Mouse (Mus musculus) embryonic fibroblast, embryonic 13.5 days (primary cell): ENCODE measurements around the gene Dscam. TPM values are rescaled to one million over a fixed set of nuclear protein-coding genes. Genes with fewer than 3 reads are reported as not detected.

ENCODE experiments used
- H3K27ac ChIP-seq: 2 replicates; pipeline ENCODE4 v1.5.1; 2012; ENCODE audit warnings: low read length, control low read depth, inconsistent platforms; ENCODE audit not compliant: insufficient read depth
- H3K4me1 ChIP-seq: 2 replicates; pipeline ENCODE4 v1.6.1; 2011; ENCODE audit warnings: low read length; ENCODE audit not compliant: control insufficient read depth, insufficient read depth
- H3K4me3 ChIP-seq: 2 replicates; pipeline ENCODE4 v1.5.1; 2011; ENCODE audit warnings: mild to moderate bottlenecking, control low read depth, low read length; ENCODE audit not compliant: insufficient read depth
- CTCF ChIP-seq: IDR thresholded peaks from 2 replicates; pipeline ENCODE4 v1.5.1; 2011; ENCODE audit warnings: mild to moderate bottlenecking, control low read depth, low read length, moderate library complexity, borderline replicate concordance; ENCODE audit not compliant: insufficient read depth
- POLR2A ChIP-seq: IDR thresholded peaks from 2 replicates; pipeline ENCODE4 v1.6.1; 2011; ENCODE audit warnings: low read depth, mild to moderate bottlenecking, control low read depth, low read length, moderate library complexity
- polyA plus RNA-seq: library from polyadenylated mRNA; stranded (reverse); fragments of >200 nt; gene quantifications from 2 replicates; pipeline ENCODE4 v1.2.4, GENCODE M21; 2011; ENCODE audit warnings: low read depth; ENCODE audit not compliant: missing spikeins, insufficient read length

Gene Dscam
- polyA plus RNA-seq = 0.07 and 0.19 TPM in 2 replicates

- TF ChIP-seq POLR2A = no peak
- TF ChIP-seq CTCF = no peak
- H3K4me3 ChIP-seq = peak within 1 kb of the TSS; percentile 13; the same call in 1 of the 2 replicates
- no peaks in the 10 kb centered on the region for H3K4me1 ChIP-seq
- H3K27ac ChIP-seq = no peak within 1 kb of the TSS
These were observed at the start of gene Dscam for GRCm38 (mm10) chr16:97170513-97171081. TSS of gene Dscam (minus strand) at chr16:97170752.

GRCm38 (mm10) chr16:97219381-97219780, 48.8 kb upstream of the Dscam start:
- no peak for TF ChIP-seq CTCF
- no peak for TF ChIP-seq POLR2A
- Histone ChIP-seq H3K4me1 (no peaks in the 10 kb centered on the region), H3K27ac (no peak overlapping the region), H3K4me3 (no peak overlapping the region)

- Histone ChIP-seq H3K4me1 (peaks cover 8% of the 10 kb centered on the region; the same call in 1 of the 2 replicates), H3K27ac (no peak overlapping the region), H3K4me3 (no peak overlapping the region)
- TF ChIP-seq CTCF (no peak), POLR2A (no peak)
These were observed 39.4 kb upstream of the Dscam start for GRCm38 (mm10) chr16:97209997-97210396.

GRCm38 (mm10) chr16:97208276-97208675, 37.7 kb upstream of the Dscam start:
- no peak overlapping the region for H3K27ac ChIP-seq
- peaks cover 8% of the 10 kb centered on the region; the same call in 1 of the 2 replicates for H3K4me1 ChIP-seq
- TF ChIP-seq CTCF (no peak), POLR2A (no peak)
- no peak overlapping the region for H3K4me3 ChIP-seq

GRCm38 (mm10) chr16:97204090-97204489, 33.5 kb upstream of the Dscam start:
- Histone ChIP-seq H3K4me3 (no peak overlapping the region), H3K27ac (no peak overlapping the region), H3K4me1 (no peaks in the 10 kb centered on the region)
- no peak for TF ChIP-seq POLR2A
- TF ChIP-seq CTCF = no peak

DNA sequence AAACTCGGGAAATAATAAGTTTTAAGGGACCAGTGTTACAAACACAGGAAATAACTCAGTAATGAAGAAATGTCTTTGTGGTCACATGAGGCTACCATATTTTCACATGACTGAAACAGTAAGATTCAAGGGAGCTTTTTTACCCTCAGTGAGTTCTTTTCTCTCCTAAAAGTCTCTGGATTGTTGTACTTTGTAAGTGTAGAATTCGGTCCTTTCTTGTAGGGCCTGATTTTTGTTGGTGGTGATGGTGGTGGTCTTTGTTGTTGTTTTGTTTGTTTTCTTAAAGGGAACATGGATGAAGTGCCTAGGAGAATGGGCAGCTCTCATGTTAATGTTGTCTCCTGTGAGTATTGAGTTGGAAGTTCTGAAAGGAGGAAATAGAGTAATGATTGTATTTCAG, 33.0 kb upstream of the Dscam start:
- TF ChIP-seq CTCF (no peak), POLR2A (no peak)
- H3K4me1 ChIP-seq = no peaks in the 10 kb centered on the region
- no peak overlapping the region for H3K4me3 ChIP-seq
- no peak overlapping the region for H3K27ac ChIP-seq

- TF ChIP-seq POLR2A (no peak), CTCF (no peak)
These were observed 24.1 kb upstream of the Dscam start for GRCm38 (mm10) chr16:97194630-97195029.

DNA sequence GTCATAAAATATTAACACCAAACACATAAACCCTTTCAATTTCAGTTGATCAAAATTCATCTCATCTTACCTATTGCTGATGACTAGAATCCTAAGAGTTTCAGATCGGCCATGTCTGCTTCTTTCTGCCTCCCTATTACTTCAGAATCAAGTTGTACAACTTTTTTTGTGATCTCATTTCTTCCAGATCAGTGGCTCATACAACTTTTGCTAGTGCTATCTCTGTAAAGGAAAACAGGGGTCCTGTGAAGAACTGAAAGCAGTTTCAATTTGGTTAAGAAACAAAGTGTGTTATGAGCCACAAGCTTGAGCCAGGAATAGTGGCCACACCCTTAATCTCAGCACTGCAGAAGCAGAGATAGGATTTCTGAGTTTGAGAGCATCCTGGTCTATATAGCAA, 23.6 kb upstream of the Dscam start:
- TF ChIP-seq CTCF (no peak), POLR2A (no peak)
- no peak overlapping the region for H3K27ac ChIP-seq
- no peak overlapping the region for H3K4me3 ChIP-seq
- no peaks in the 10 kb centered on the region for H3K4me1 ChIP-seq

More at GRCm38 (mm10) chr16:97194630-97195029, 24.1 kb upstream of the Dscam start:
- Histone ChIP-seq H3K4me1 (no peaks in the 10 kb centered on the region), H3K4me3 (no peak overlapping the region), H3K27ac (no peak overlapping the region)

GRCm38 (mm10) chr16:97192296-97192695, 21.7 kb upstream of the Dscam start:
- TF ChIP-seq CTCF (no peak), POLR2A (no peak)
- Histone ChIP-seq H3K4me1 (no peaks in the 10 kb centered on the region), H3K27ac (no peak overlapping the region), H3K4me3 (no peak overlapping the region)

DNA sequence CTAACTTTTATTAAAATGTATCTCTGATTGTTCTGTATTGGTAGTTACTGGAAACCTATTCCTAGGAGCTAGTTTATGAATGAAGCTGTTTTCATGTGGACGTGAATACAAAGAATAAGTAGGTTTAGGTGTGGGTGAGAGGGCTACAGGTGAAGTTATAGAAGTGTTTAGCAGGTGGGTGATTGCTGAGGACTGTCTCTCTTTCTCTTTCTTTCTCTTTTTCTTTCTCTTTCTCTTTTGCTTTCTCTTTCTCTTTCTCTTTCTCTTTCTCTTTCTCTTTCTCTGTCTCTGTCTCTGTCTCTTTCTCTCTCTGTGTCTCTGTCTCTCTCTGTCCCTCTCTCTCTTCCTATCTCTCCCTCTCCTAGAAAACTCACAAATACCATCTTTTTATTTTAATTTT, 20.1 kb upstream of the Dscam start:
- H3K4me1 ChIP-seq = no peaks in the 10 kb centered on the region
- no peak for TF ChIP-seq CTCF
- TF ChIP-seq POLR2A = no peak
- H3K4me3 ChIP-seq = no peak overlapping the region
- no peak overlapping the region for H3K27ac ChIP-seq

- Histone ChIP-seq H3K4me1 (no peaks in the 10 kb centered on the region), H3K4me3 (no peak overlapping the region), H3K27ac (no peak overlapping the region)
- no peak for TF ChIP-seq CTCF
- no peak for TF ChIP-seq POLR2A
These were observed 948 bp upstream of the Dscam start for GRCm38 (mm10) chr16:97171500-97171899.
